Mouse (Mus musculus) erythroblast, embryonic 14.5 days (primary cell): ENCODE data around the gene Pgap2.

Source experiments
- GATA1 ChIP-seq: IDR thresholded peaks from 2 replicates; pipeline ENCODE4 v1.6.1; 2012; ENCODE audit warnings: low read length, inconsistent platforms, mixed read lengths
- TAL1 ChIP-seq: IDR thresholded peaks from 3 replicates; pipeline ENCODE4 v1.6.1; 2012; ENCODE audit warnings: low read length, inconsistent platforms, mixed read lengths

GRCm38 (mm10) chr7:102208806-102209363 is 1.1 kb upstream of the Pgap2 start:
- TF ChIP-seq GATA1 (no peak), TAL1 (no peak)
